Mouse (Mus musculus) cerebellum, postnatal 4 days (tissue): ENCODE data around the gene Maff.

Experiments
- DNase-seq, 2 experiments: peaks; one replicate each; pipeline ENCODE4 v3.0.0; 2022; ENCODE audit warnings: low spot score in 2 of 2, mixed read lengths in 1 of 2

Gene Maff

GRCm38 (mm10) chr15:79329346-79329978 is 17.0 kb upstream of the Maff start:
- DNase-seq: no peak

GRCm38 (mm10) chr15:79329979-79330363 is 16.4 kb upstream of the Maff start:
- DNase-seq: no peak

- no peak for DNase-seq
Observed at GRCm38 (mm10) chr15:79330521-79330920, 15.9 kb upstream of the Maff start.

GRCm38 (mm10) chr15:79333409-79333808 is 13.0 kb upstream of the Maff start:
- no peak for DNase-seq

GRCm38 (mm10) chr15:79335061-79335655 is 11.3 kb upstream of the Maff start:
- no peak for DNase-seq

GRCm38 (mm10) chr15:79338978-79339377 is 7.4 kb upstream of the Maff start:
- no peak for DNase-seq

GRCm38 (mm10) chr15:79342641-79343337 is 3.6 kb upstream of the Maff start:
- DNase-seq: no peak

- DNase-seq: no peak
Observed at GRCm38 (mm10) chr15:79344627-79345026, 1.8 kb upstream of the Maff start.

- peak; percentile 74 to 91 for DNase-seq
Observed at GRCm38 (mm10) chr15:79347165-79347844, 884 bp downstream of the Maff start.

- DNase-seq: no peak
Observed at GRCm38 (mm10) chr15:79347845-79348506, 1.6 kb downstream of the Maff start.

GRCm38 (mm10) chr15:79348651-79349050 is 2.2 kb downstream of the Maff start:
- no peak for DNase-seq

GRCm38 (mm10) chr15:79350866-79351265 is 4.4 kb downstream of the Maff start:
- no peak for DNase-seq

GRCm38 (mm10) chr15:79351331-79351767 is 4.9 kb downstream of the Maff start:
- no peak for DNase-seq

- no peak for DNase-seq
Observed at GRCm38 (mm10) chr15:79352479-79352878, 6.1 kb downstream of the Maff start.

GRCm38 (mm10) chr15:79353690-79354305 is 7.4 kb downstream of the Maff start:
- DNase-seq: no peak

GRCm38 (mm10) chr15:79354619-79355018 is 8.2 kb downstream of the Maff start:
- DNase-seq: no peak

- no peak for DNase-seq
Observed at GRCm38 (mm10) chr15:79356481-79356880, 10.1 kb downstream of the Maff start.

- peak in 1 of 2 experiments; percentile 56 for DNase-seq
Observed at GRCm38 (mm10) chr15:79357036-79357911, 10.9 kb downstream of the Maff start.

GRCm38 (mm10) chr15:79357974-79358690 is 11.7 kb downstream of the Maff start:
- DNase-seq: no peak

GRCm38 (mm10) chr15:79359954-79360353 is 13.5 kb downstream of the Maff start:
- DNase-seq: no peak
